Mouse (Mus musculus): Measurements from ENCODE around the gene Cdh22. TPM values are rescaled to one million over a fixed set of nuclear protein-coding genes. Genes with fewer than 3 reads are reported as not detected.

Gene Cdh22
- polyA plus RNA-seq, 1 experiment: 25.7 TPM

GRCm38 (mm10) chr2:165136049-165136448, 98.6 kb downstream of the Cdh22 start:
- TF ChIP-seq POLR2A (IDR thresholded peaks at IDR 0.05; ENCODE audit: borderline replicate concordance, extremely low read depth, insufficient read depth, insufficient read length, poor library complexity, severe bottlenecking) (no peak), CTCF (IDR thresholded peaks at IDR 0.05; ENCODE audit: borderline replicate concordance, extremely low read depth, insufficient read depth, insufficient read length) (no peak)
- DNase-seq (ENCODE audit: low read depth): peak; percentile 95

DNA sequence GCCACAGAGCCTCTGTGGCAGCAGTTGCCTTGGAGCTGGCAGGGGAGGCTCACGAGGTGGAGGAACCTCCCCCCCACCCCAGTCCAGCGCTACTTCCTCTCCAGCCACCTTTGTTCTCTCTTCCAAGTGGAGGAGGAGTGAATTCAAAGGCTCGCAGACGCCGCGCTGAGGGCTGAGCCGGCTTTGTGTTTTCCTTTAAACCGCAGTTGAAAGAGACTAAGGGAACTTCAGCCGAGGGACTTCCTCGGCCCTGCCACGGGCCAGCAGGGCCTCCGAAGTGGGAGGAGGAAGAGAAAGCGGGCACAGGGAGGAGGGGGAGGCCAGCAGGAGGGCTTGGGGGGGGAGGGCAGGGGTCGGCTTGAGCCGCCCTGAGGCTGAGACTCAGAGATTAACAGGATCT, 101.1 kb downstream of the Cdh22 start:
- no peak for TF ChIP-seq CTCF (IDR thresholded peaks at IDR 0.05; ENCODE audit: borderline replicate concordance, extremely low read depth, insufficient read depth, insufficient read length)
- TF ChIP-seq POLR2A (IDR thresholded peaks at IDR 0.05; ENCODE audit: borderline replicate concordance, extremely low read depth, insufficient read depth, insufficient read length, poor library complexity, severe bottlenecking): no peak
- DNase-seq (ENCODE audit: low read depth): peak; percentile 94

DNA sequence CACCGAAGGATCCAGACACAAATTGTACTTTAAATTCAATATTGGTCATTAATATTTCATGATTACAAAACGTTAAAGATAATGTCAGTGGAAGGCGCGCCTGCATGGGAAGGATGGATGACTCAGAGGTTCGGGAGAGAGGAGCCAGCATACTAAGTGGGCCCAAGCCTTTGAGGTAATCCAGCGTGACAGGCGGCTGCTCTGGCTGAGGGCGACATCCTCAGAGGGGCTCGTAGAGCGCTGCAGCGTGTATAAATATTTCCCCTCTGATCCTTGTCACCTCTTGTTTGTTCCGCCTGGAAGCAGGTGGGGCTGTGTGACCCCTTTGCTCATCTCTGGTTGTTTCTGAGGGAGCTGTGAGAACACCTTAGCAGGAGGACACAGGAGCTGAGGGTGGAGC, 103.2 kb downstream of the Cdh22 start:
- DNase-seq (ENCODE audit: low read depth): peak; percentile 79
- no peak for TF ChIP-seq POLR2A (IDR thresholded peaks at IDR 0.05; ENCODE audit: borderline replicate concordance, extremely low read depth, insufficient read depth, insufficient read length, poor library complexity, severe bottlenecking)
- TF ChIP-seq CTCF (IDR thresholded peaks at IDR 0.05; ENCODE audit: borderline replicate concordance, extremely low read depth, insufficient read depth, insufficient read length): no peak

DNA sequence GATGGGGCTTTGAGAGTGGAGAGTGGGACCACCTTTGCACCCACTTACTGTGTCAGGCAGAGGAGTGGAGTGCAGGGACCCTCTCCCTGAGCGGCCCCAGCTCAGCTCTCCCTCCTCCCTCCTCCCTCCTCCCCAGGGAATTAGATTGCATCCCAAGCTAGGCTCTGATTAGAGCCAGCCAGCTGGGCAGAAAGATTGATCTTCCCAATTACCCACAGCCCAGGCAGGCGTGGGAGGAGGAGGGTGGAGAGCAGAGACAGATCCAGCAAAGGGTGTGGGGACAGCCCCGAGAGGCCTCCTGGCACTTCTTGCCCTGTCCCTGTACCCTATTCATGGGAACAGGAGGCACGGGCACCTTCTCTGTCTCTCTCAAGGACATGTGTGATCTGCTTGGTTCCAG, 105.5 kb downstream of the Cdh22 start:
- DNase-seq (ENCODE audit: low read depth): peak; percentile 66
- no peak for TF ChIP-seq POLR2A (IDR thresholded peaks at IDR 0.05; ENCODE audit: borderline replicate concordance, extremely low read depth, insufficient read depth, insufficient read length, poor library complexity, severe bottlenecking)
- TF ChIP-seq CTCF (IDR thresholded peaks at IDR 0.05; ENCODE audit: borderline replicate concordance, extremely low read depth, insufficient read depth, insufficient read length): no peak

DNA sequence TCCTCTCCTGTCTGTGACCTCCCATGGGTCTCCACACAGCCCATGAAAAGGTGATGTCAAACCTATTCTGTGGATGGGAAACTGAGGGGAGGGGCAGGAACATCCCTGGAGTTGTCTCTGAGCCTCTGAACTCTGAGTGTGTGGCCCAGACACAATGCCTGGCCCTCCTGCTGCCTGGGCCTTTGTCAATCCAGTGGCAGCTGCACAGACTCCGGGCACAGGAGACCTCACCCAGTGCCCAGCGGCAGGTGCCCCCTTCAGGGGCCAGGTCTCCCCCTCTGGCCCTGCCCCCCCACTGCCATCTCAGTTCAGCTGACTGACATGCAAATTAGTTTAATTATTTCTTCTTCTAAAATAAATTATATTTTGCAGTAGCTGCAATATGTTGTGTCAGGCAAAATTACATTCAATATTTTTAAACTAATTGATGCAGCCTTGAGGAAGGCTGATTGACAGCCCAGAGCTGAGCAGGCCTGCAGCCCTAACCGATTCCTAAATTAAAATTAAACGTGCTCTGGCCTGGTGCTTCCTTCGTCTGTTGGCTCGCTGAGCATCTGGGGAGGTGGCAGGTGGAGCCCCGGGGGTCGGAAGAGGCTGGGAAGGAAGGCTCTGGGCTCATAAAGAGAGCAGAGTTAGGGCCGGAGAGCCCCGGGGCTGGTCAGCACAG, 107.6 kb downstream of the Cdh22 start:
- DNase-seq (ENCODE audit: low read depth): peak; percentile 49
- TF ChIP-seq POLR2A (IDR thresholded peaks at IDR 0.05; ENCODE audit: borderline replicate concordance, extremely low read depth, insufficient read depth, insufficient read length, poor library complexity, severe bottlenecking) (no peak), CTCF (IDR thresholded peaks at IDR 0.05; ENCODE audit: borderline replicate concordance, extremely low read depth, insufficient read depth, insufficient read length) (no peak)

DNA sequence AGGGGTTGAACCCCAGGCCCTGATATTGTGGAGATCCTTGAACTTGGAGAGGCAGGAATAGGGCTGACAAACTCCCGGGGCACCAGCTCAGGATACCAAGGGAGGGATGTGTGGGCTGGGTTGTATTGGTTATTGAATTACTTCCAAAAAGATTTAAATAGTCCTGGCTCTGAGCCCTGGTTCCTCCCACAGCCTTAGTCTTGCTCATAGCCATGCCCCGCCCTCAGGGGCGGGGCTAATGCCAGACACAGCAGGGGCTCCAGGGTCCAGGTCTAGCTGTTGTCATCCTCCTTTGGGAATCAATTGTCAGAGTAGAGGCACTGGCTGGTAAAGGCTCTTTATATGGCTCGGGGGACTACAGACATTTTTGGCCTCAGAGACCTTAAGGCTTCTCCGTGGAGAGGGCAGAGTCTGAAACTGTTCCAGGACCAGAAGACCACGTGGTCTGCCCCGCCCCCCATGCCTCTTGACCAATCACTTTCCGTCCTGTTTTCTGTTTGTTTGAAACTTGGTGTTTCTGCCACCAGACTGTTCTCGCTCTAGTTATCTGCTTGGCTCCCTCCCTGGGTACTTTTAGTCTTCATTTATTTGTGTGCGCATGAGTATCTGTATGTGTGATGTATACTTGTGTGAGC, 113.3 kb downstream of the Cdh22 start:
- TF ChIP-seq POLR2A (IDR thresholded peaks at IDR 0.05; ENCODE audit: borderline replicate concordance, extremely low read depth, insufficient read depth, insufficient read length, poor library complexity, severe bottlenecking): no peak
- TF ChIP-seq CTCF (IDR thresholded peaks at IDR 0.05; ENCODE audit: borderline replicate concordance, extremely low read depth, insufficient read depth, insufficient read length): no peak
- DNase-seq (ENCODE audit: low read depth): peak; percentile 84

DNA sequence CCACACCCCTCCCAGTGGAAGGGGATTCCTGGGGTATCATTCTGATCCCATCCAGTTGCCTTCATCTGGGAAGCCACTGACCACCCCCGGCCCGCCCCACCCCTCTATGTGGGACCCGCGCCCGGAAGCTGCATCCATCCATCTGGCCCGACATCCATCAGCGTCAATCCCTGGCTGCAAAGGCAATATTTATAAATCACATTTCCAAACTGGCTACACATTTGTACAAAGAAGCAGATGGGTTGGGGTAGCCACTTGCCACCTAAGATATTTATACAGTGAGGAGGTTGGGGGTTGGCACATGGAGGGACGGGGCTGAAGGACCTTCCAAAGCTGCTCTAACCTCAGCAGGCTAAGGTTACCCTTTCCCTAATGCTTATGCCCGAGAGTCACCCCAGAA, 113.9 kb downstream of the Cdh22 start:
- DNase-seq (ENCODE audit: low read depth): peak; percentile 46

GRCm38 (mm10) chr2:165113733-165114132, 120.9 kb downstream of the Cdh22 start:
- peak; percentile 69 for DNase-seq (ENCODE audit: low read depth)
- no peak for TF ChIP-seq CTCF (IDR thresholded peaks at IDR 0.05; ENCODE audit: borderline replicate concordance, extremely low read depth, insufficient read depth, insufficient read length)
- no peak for TF ChIP-seq POLR2A (IDR thresholded peaks at IDR 0.05; ENCODE audit: borderline replicate concordance, extremely low read depth, insufficient read depth, insufficient read length, poor library complexity, severe bottlenecking)

More for the DNA sequence above, 113.9 kb downstream of the Cdh22 start:
- no peak for TF ChIP-seq POLR2A (IDR thresholded peaks at IDR 0.05; ENCODE audit: borderline replicate concordance, extremely low read depth, insufficient read depth, insufficient read length, poor library complexity, severe bottlenecking)
- TF ChIP-seq CTCF (IDR thresholded peaks at IDR 0.05; ENCODE audit: borderline replicate concordance, extremely low read depth, insufficient read depth, insufficient read length): no peak

GRCm38 (mm10) chr2:165112149-165112548, 122.5 kb downstream of the Cdh22 start:
- TF ChIP-seq POLR2A (IDR thresholded peaks at IDR 0.05; ENCODE audit: borderline replicate concordance, extremely low read depth, insufficient read depth, insufficient read length, poor library complexity, severe bottlenecking): no peak
- peak; percentile 81 for TF ChIP-seq CTCF (IDR thresholded peaks at IDR 0.05; ENCODE audit: borderline replicate concordance, extremely low read depth, insufficient read depth, insufficient read length)
- DNase-seq (ENCODE audit: low read depth): peak; percentile 89

DNA sequence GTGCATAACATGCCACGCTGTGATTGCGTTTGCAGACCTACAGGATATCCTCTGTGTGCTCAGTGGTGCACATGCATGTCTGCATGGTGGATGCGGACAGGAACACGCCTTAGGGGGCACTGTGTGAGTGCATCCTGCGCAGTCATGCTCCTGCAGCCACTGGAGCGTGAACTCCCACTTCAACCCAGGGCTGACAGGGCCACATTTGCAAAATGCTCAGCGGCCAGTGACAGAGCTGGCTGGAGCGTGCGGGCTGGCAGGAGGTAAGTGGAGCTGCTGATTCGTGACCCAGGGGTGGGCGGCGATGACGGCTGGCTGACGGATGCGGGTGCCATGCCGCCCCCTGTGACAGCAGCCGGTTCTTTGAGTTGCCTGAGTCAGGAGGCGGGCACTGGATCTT, 128.1 kb downstream of the Cdh22 start:
- no peak for TF ChIP-seq POLR2A (IDR thresholded peaks at IDR 0.05; ENCODE audit: borderline replicate concordance, extremely low read depth, insufficient read depth, insufficient read length, poor library complexity, severe bottlenecking)
- TF ChIP-seq CTCF (IDR thresholded peaks at IDR 0.05; ENCODE audit: borderline replicate concordance, extremely low read depth, insufficient read depth, insufficient read length): no peak
- DNase-seq (ENCODE audit: low read depth): peak; percentile 55

- TF ChIP-seq POLR2A (IDR thresholded peaks at IDR 0.05; ENCODE audit: borderline replicate concordance, extremely low read depth, insufficient read depth, insufficient read length, poor library complexity, severe bottlenecking) (no peak), CTCF (IDR thresholded peaks at IDR 0.05; ENCODE audit: borderline replicate concordance, extremely low read depth, insufficient read depth, insufficient read length) (no peak)
- peak; percentile 69 for DNase-seq (ENCODE audit: low read depth)
Measured at GRCm38 (mm10) chr2:165105513-165106079, 129.1 kb downstream of the Cdh22 start.

Measured in brain, embryonic 14.5 days (tissue).